Mouse (Mus musculus) MEL (cell line): Measurements from ENCODE around the gene Tlk1.
"Not testable (repeated sequence)": the region's sequence is repeated elsewhere in the genome, so short reads cannot be mapped to it uniquely, and the experiment has no call there.

Source experiments
- BHLHE40 ChIP-seq: IDR thresholded peaks from 2 replicates; pipeline ENCODE4 v1.6.1; 2012; ENCODE audit warnings: low read depth, mild to moderate bottlenecking, inconsistent platforms, low read length, improper control_type of control experiment, borderline replicate concordance
- CHD1 ChIP-seq: IDR thresholded peaks from 2 replicates; pipeline ENCODE4 v1.6.1; 2012; ENCODE audit warnings: low read depth, mild to moderate bottlenecking, inconsistent platforms, low read length, improper control_type of control experiment
- CTCF ChIP-seq, 3 experiments: IDR thresholded peaks in 2 of 3; conservative IDR thresholded peaks in 1 of 3; 2 replicates each; pipeline ENCODE4 v1.5.1; 2011 to 2012; ENCODE audit warnings: low read length in 3 of 3, low read depth in 2 of 3, mild to moderate bottlenecking in 2 of 3, improper control_type of control experiment in 1 of 3, inconsistent platforms in 1 of 3, mixed read lengths in 1 of 3, moderate library complexity in 1 of 3; ENCODE audit not compliant: control insufficient read depth in 1 of 3, insufficient read depth in 1 of 3, poor library complexity in 1 of 3, severe bottlenecking in 1 of 3
- EP300 ChIP-seq, 2 experiments: IDR thresholded peaks; 2 replicates each; pipeline ENCODE4 v1.6.1; 2011; ENCODE audit warnings: improper control_type of control experiment in 2 of 2, low read length in 2 of 2, low read depth in 1 of 2, mild to moderate bottlenecking in 1 of 2
- GATA1 ChIP-seq: IDR thresholded peaks from 2 replicates; pipeline ENCODE4 v1.6.1; 2011; ENCODE audit warnings: low read depth, low read length, improper control_type of control experiment
- JUND ChIP-seq: IDR thresholded peaks from 2 replicates; pipeline ENCODE4 v1.6.1; 2011; ENCODE audit warnings: low read depth, mild to moderate bottlenecking, improper control_type of control experiment, low read length
- MAFK ChIP-seq: IDR thresholded peaks from 2 replicates; pipeline ENCODE4 v1.6.1; 2011; ENCODE audit warnings: low read depth, mild to moderate bottlenecking, low read length, improper control_type of control experiment, borderline replicate concordance
- MAX ChIP-seq: IDR thresholded peaks from 2 replicates; pipeline ENCODE4 v1.6.1; 2011; ENCODE audit warnings: low read length, improper control_type of control experiment
- MXI1 ChIP-seq: IDR thresholded peaks from 2 replicates; pipeline ENCODE4 v1.6.1; 2011; ENCODE audit warnings: mild to moderate bottlenecking, low read depth, low read length, improper control_type of control experiment
- POLR2A ChIP-seq, 2 experiments: IDR thresholded peaks; 2 replicates each; pipeline ENCODE4 v1.6.1; 2011 to 2012; ENCODE audit warnings: low read length in 2 of 2, mild to moderate bottlenecking in 2 of 2, control low read depth in 1 of 2, improper control_type of control experiment in 1 of 2, low read depth in 1 of 2, moderate library complexity in 1 of 2; ENCODE audit not compliant: control insufficient read depth in 1 of 2, insufficient read depth in 1 of 2, poor library complexity in 1 of 2
- POLR2AphosphoS2 ChIP-seq: IDR thresholded peaks from 2 replicates; pipeline ENCODE4 v1.6.1; 2011; ENCODE audit warnings: low read length, improper control_type of control experiment
- RAD21 ChIP-seq: IDR thresholded peaks from 2 replicates; pipeline ENCODE4 v1.6.1; 2011; ENCODE audit warnings: mild to moderate bottlenecking, low read depth, low read length, improper control_type of control experiment
- TBP ChIP-seq: IDR thresholded peaks from 2 replicates; pipeline ENCODE4 v1.8.0; 2011; ENCODE audit warnings: low read depth, low read length, improper control_type of control experiment
- ZKSCAN1 ChIP-seq: IDR thresholded peaks from 2 replicates; pipeline ENCODE4 v1.6.1; 2012; ENCODE audit warnings: low read depth, mild to moderate bottlenecking, inconsistent platforms, low read length, improper control_type of control experiment, moderate library complexity

DNA sequence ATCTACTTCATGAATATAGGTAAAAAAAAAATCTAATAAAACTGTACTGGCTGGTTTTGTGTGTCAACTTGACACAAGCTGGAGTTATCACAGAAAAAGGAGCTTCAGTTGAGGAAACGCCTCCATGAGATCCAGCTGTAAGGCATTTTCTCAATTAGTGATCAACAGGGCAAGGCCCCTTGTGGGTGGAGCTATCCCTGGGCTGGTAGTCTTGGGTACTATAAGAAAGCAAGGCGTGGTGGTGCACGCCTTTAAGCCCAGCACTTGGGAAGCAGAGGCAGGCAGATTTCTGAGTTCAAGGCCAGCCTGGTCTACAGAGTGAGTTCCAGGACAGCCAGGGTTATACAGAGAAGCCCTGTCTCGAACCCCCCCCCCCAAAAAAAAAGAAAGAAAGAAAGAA is 21.8 kb downstream of the Tlk1 start:
- not testable (repeated sequence) for TF ChIP-seq CHD1; CTCF (IDR thresholded peaks at IDR 0.05 in 2 of 3, conservative IDR thresholded peaks at IDR 0.05 in 1 of 3; ENCODE audit: control insufficient read depth in 1 of 3, insufficient read depth in 1 of 3, low read depth in 2 of 3, low read length in 3 of 3, poor library complexity in 1 of 3, severe bottlenecking in 1 of 3); ZKSCAN1; MAFK; TBP; POLR2A (IDR thresholded peaks at IDR 0.05; ENCODE audit: control insufficient read depth in 1 of 2, insufficient read depth in 1 of 2, low read depth in 1 of 2, low read length in 2 of 2, poor library complexity in 1 of 2); EP300 (IDR thresholded peaks at IDR 0.05; ENCODE audit: low read depth in 1 of 2, low read length in 2 of 2); JUND; BHLHE40; MAX; MXI1; POLR2AphosphoS2; GATA1; RAD21
